Mouse (Mus musculus): ENCODE data around the gene Dip2c.

The Dip2c gene

GRCm38 (mm10) chr13:9276322-9276855 is at the start of gene Dip2c:
Gene Dip2c (plus strand): TSS chr13:9276528.
- DNase-seq (ENCODE audit: low spot score in 2 of 2) = peak; percentile 66 to 82

GRCm38 (mm10) chr13:9227078-9227477 is 49.2 kb upstream of the Dip2c start:
- DNase-seq (ENCODE audit: low spot score in 2 of 2) = no peak

- no peak for DNase-seq (ENCODE audit: low spot score in 2 of 2)
Observed at GRCm38 (mm10) chr13:9237495-9237894, 38.8 kb upstream of the Dip2c start.

- no peak for DNase-seq (ENCODE audit: low spot score in 2 of 2)
Observed at GRCm38 (mm10) chr13:9239127-9239526, 37.2 kb upstream of the Dip2c start.

GRCm38 (mm10) chr13:9239631-9240236 is 36.6 kb upstream of the Dip2c start:
- DNase-seq (ENCODE audit: low spot score in 2 of 2) = no peak

GRCm38 (mm10) chr13:9261748-9262147 is 14.6 kb upstream of the Dip2c start:
- no peak for DNase-seq (ENCODE audit: low spot score in 2 of 2)

- DNase-seq (ENCODE audit: low spot score in 2 of 2) = no peak
Observed at GRCm38 (mm10) chr13:9265516-9265915, 10.8 kb upstream of the Dip2c start.

GRCm38 (mm10) chr13:9276856-9277620 is 710 bp downstream of the Dip2c start:
- DNase-seq (ENCODE audit: low spot score in 2 of 2) = peak in 1 of 2 experiments; percentile 45

GRCm38 (mm10) chr13:9277621-9277960 is 1.3 kb downstream of the Dip2c start:
- peak in 1 of 2 experiments; percentile 6 for DNase-seq (ENCODE audit: low spot score in 2 of 2)

- DNase-seq (ENCODE audit: low spot score in 2 of 2) = no peak
Observed at GRCm38 (mm10) chr13:9278636-9279035, 2.3 kb downstream of the Dip2c start.

GRCm38 (mm10) chr13:9283050-9283449 is 6.7 kb downstream of the Dip2c start:
- DNase-seq (ENCODE audit: low spot score in 2 of 2) = no peak

GRCm38 (mm10) chr13:9289916-9290315 is 13.6 kb downstream of the Dip2c start:
- DNase-seq (ENCODE audit: low spot score in 2 of 2) = peak in 1 of 2 experiments; percentile 5

GRCm38 (mm10) chr13:9296285-9296684 is 20.0 kb downstream of the Dip2c start:
- no peak for DNase-seq (ENCODE audit: low spot score in 2 of 2)

- DNase-seq (ENCODE audit: low spot score in 2 of 2) = no peak
Observed at GRCm38 (mm10) chr13:9297266-9297665, 20.9 kb downstream of the Dip2c start.

GRCm38 (mm10) chr13:9297689-9298088 is 21.4 kb downstream of the Dip2c start:
- DNase-seq (ENCODE audit: low spot score in 2 of 2) = no peak

GRCm38 (mm10) chr13:9299657-9300056 is 23.3 kb downstream of the Dip2c start:
- no peak for DNase-seq (ENCODE audit: low spot score in 2 of 2)

- DNase-seq (ENCODE audit: low spot score in 2 of 2) = no peak
Observed at GRCm38 (mm10) chr13:9308863-9309262, 32.5 kb downstream of the Dip2c start.

GRCm38 (mm10) chr13:9310806-9311205 is 34.5 kb downstream of the Dip2c start:
- no peak for DNase-seq (ENCODE audit: low spot score in 2 of 2)

GRCm38 (mm10) chr13:9312916-9313315 is 36.6 kb downstream of the Dip2c start:
- no peak for DNase-seq (ENCODE audit: low spot score in 2 of 2)

- no peak for DNase-seq (ENCODE audit: low spot score in 2 of 2)
Observed at GRCm38 (mm10) chr13:9314099-9314712, 37.9 kb downstream of the Dip2c start.

- no peak for DNase-seq (ENCODE audit: low spot score in 2 of 2)
Observed at GRCm38 (mm10) chr13:9314713-9315112, 38.4 kb downstream of the Dip2c start.

- DNase-seq (ENCODE audit: low spot score in 2 of 2) = no peak
Observed at GRCm38 (mm10) chr13:9319745-9320144, 43.4 kb downstream of the Dip2c start.

- DNase-seq (ENCODE audit: low spot score in 2 of 2) = no peak
Observed at GRCm38 (mm10) chr13:9325262-9325661, 48.9 kb downstream of the Dip2c start.

Data from thymus, postnatal 10 days (tissue).